Mouse (Mus musculus): ENCODE data around the gene Rfc1. TPM values are rescaled to one million over a fixed set of nuclear protein-coding genes. Genes with fewer than 3 reads are reported as not detected.

Gene Rfc1
- polyA plus RNA-seq, 1 experiment from 2014 or later: 50.2 TPM

DNA sequence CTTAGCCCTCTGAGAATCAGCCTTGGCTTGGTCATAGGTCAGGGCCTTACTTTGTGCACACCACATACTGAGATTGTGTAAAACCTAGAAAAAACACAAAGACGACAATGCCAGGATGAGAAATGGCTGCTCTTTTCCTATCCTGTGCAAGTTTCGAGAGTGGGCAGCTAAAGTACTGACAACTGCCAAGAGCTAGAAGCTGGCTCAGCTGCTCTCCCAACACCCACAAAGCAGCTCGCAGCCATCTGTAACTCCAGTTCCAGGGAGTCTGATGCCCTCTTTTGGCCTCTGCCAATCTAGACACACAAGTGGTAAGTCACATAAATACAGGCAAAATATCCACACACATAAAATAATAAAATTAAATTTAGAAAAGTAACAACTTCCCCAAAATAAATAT, 61.5 kb downstream of the Rfc1 start:
- in situ Hi-C loops (cut with MboI; ENCODE audit: low pct_unique_long_range_greater_than_20kb): no loop called here
- ChIA-PET POLR2A (interaction anchor here (1.9 kb wide), 1 partner anchor 10 kb away, joined by 4 read pairs; no protein-coding TSS in a partner anchor), CTCF (interaction anchor here (0.9 to 1.3 kb wide), 3 partner anchors 8 to 270 kb away, joined by 3 to 4 read pairs (median 3); no protein-coding TSS in a partner anchor)
- DNase-seq (ENCODE audit: low read depth, low spot score) (no peak), ATAC-seq (no peak)
- TF ChIP-seq CTCF (IDR thresholded peaks at IDR 0.05): no peak
- H3K27me3 ChIP-seq: no peaks in the 10 kb centered on the region

DNA sequence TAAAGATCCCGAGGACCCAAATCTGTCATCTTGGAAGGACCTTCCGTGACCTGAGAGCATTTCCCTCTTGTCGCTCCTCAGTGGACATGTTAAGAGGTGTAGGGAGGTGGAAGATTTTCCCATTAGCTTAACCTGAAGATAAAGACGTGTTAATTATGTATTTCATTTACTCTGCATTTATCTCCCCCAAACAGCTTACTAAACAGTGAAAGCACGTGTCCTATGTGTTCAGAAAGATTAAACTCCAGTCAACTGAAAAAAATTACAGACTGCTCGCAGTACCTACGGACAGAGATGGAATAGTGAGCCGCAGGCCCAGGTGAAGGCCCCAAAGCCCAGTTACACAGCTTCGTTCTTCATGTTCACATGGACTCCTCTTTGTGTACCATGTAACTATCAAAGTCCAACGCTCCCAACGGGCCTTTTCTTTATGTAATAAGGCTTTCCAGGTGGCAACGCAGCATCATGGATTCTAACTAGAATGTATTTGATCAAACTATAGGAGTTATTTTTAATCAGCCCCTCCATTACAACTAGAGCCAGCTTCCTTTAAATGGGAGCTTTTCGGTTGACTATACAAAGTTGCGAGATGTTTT, 77.5 kb downstream of the Rfc1 start:
- DNase-seq (ENCODE audit: low read depth, low spot score): no peak
- CTCF ChIA-PET: interaction anchor here (1.0 to 2.7 kb wide), 4 partner anchors 15 to 374 kb away, joined by 4 to 8 read pairs (median 6); no protein-coding TSS in a partner anchor
- no peak for TF ChIP-seq CTCF (IDR thresholded peaks at IDR 0.05)
- POLR2A ChIA-PET: interaction anchor here (0.8 to 1.3 kb wide), 2 partner anchors 11 to 18 kb away, joined by 3 to 4 read pairs; no protein-coding TSS in a partner anchor
- no peak for ATAC-seq
- H3K27me3 ChIP-seq: no peaks in the 10 kb centered on the region
- in situ Hi-C loops (cut with MboI; ENCODE audit: low pct_unique_long_range_greater_than_20kb): no loop called here

DNA sequence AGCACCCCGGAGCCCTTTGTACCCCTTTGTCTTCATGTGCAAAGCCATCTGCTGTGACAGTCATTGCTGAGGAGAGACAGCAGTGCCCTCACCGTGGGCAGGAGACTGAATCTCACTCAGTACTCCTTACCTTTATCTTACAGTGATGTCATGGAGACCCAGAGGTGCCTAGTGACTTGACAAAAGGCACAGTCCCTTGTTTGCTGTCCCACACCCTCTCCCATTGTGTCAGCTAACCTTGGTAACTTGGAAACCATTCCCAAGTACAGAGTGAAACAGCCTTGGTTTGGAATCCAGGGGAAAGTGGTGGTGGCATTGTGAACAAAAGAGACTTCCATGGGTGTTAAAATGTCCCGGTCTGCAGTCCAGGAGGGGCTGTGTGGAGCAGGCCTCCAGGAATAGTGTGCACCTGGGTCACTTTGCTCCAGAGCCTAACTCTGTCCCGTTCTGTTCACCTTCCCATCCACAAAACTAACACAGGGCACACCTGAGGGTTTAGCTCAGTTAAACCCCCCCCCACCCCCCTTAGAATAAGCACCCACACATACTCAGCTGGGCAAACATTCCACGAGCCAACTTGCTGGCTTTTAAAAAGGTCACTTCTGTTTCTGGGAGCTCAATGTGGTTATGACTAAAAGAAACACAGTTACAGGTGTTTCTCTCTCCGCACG, 85.2 kb downstream of the Rfc1 start:
- ATAC-seq: no peak
- in situ Hi-C loops (cut with MboI; ENCODE audit: low pct_unique_long_range_greater_than_20kb): no loop called here
- ChIA-PET POLR2A (interaction anchor here (1.0 kb wide), 1 partner anchor 17 kb away, joined by 4 read pairs; no protein-coding TSS in a partner anchor), CTCF (interaction anchor here (1.4 kb wide), 1 partner anchor 13 kb away, joined by 3 read pairs; no protein-coding TSS in a partner anchor)
- no peak for DNase-seq (ENCODE audit: low read depth, low spot score)
- no peaks in the 10 kb centered on the region for H3K27me3 ChIP-seq
- TF ChIP-seq CTCF (IDR thresholded peaks at IDR 0.05): no peak

DNA sequence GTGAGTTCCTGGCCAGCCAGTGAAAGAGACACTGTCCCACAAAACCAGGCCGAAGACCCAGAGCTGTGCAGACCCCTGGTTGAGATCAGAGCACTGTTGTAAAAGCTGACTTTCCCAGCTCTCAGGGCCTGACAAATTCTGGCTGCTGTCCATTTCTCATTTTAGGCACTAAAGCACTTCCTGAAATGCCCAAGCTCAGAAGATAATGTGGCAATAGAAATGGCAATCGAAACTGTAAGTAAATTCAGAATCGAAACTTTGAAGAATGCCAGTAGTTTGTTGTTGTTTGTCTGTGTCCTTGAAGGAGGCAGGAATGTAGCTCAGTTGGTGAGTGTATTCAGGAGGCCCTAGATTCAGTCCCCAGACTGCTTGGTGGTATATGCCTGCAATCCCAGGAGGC, 88.2 kb downstream of the Rfc1 start:
- TF ChIP-seq CTCF (IDR thresholded peaks at IDR 0.05): no peak
- in situ Hi-C loops (cut with MboI; ENCODE audit: low pct_unique_long_range_greater_than_20kb): no loop called here
- ATAC-seq (no peak), DNase-seq (ENCODE audit: low read depth, low spot score) (no peak)
- POLR2A ChIA-PET: no interaction called here
- no peaks in the 10 kb centered on the region for H3K27me3 ChIP-seq
- CTCF ChIA-PET: interaction anchor here (0.9 kb wide), 1 partner anchor 9 kb away, joined by 3 read pairs; no protein-coding TSS in a partner anchor

DNA sequence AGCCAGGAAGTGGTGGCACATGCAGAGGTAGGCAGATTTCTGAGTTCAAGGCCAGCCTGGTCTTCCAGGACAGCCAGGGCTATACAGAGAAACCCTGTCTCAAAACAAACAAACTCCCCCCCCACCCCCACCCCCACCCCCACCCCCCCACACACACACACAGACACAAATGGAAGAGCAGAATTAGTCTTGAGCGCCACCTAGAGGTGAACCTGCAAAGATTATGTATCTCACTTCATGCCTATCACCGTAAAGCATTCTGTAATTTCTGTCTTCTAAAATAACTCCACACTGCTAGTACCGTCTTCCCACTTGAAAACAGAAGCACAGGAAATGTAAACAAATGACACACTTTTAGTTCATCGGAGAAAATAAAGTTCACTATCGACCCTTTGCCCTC, 92.7 kb downstream of the Rfc1 start:
- ChIA-PET CTCF (interaction anchor here (0.7 to 1.1 kb wide), 4 partner anchors 12 to 239 kb away, joined by 3 to 7 read pairs (median 4); no protein-coding TSS in a partner anchor), POLR2A (no interaction called here)
- no peaks in the 10 kb centered on the region for H3K27me3 ChIP-seq
- no peak for DNase-seq (ENCODE audit: low read depth, low spot score)
- TF ChIP-seq CTCF (IDR thresholded peaks at IDR 0.05): no peak
- ATAC-seq: no peak
- in situ Hi-C loops (cut with MboI; ENCODE audit: low pct_unique_long_range_greater_than_20kb): no loop called here

DNA sequence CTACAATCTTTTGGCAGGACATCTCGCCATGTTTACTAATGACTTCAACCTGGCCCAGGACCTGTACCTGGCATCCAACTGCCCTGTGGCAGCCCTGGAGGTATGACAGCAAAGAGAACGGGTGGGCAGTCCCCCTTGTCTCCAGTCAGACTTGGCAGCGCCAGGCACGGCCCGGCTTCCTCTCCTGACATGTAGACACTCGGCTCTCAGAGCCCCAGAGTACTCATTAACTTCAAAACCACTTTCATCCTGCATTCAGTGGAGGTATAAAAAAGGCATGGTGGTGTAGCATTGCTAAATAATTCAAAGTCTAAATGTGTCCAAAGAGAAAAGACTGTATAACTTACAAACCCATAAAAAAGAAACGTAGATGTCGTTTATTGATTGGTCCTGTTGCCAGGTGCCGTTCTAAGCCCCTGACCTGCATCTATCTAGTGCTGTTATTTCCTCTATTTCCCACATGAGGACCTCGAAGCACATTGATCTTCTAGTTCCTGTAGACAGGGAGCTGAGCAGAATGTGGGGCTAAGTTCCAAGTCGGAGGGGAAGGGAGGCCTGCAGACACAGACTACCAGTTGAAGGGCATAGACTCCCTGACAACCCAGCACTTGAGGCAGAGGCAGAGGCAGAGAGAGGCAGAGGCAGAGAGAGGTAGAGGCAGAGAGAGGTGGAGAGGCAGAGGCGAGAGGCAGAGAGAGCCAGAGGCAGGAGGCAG, 104.0 kb downstream of the Rfc1 start:
- TF ChIP-seq CTCF (IDR thresholded peaks at IDR 0.05): no peak
- CTCF ChIA-PET: no interaction called here
- ATAC-seq (no peak), DNase-seq (ENCODE audit: low read depth, low spot score) (no peak)
- no peaks in the 10 kb centered on the region for H3K27me3 ChIP-seq
- in situ Hi-C loops (cut with MboI; ENCODE audit: low pct_unique_long_range_greater_than_20kb): no loop called here
- POLR2A ChIA-PET: no interaction called here

DNA sequence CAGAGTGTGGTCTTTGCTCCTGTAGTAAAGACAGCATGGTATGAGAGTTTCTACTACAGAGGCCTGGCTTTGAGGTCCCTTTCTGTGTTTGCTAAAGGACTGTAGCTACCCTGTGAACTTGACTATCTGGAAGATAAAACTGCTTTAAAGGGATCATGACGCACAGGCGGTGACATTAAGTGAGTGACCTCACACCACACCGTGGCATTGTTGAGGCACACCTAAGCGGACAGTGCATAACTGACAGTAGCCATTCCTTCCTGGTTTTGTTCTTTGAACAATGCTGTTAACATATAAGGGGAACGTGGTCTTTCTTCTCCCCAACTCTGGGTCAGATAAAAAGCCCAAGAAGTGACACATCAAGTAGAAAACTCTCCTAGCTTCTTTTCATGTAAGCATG, 111.4 kb downstream of the Rfc1 start:
- CTCF ChIA-PET: interaction anchor here (1.5 to 2.2 kb wide), 2 partner anchors 9 to 10 kb away, joined by 3 to 8 read pairs; no protein-coding TSS in a partner anchor
- no peaks in the 10 kb centered on the region for H3K27me3 ChIP-seq
- TF ChIP-seq CTCF (IDR thresholded peaks at IDR 0.05): no peak
- in situ Hi-C loops (cut with MboI; ENCODE audit: low pct_unique_long_range_greater_than_20kb): no loop called here
- POLR2A ChIA-PET: no interaction called here
- DNase-seq (ENCODE audit: low read depth, low spot score) (no peak), ATAC-seq (no peak)

DNA sequence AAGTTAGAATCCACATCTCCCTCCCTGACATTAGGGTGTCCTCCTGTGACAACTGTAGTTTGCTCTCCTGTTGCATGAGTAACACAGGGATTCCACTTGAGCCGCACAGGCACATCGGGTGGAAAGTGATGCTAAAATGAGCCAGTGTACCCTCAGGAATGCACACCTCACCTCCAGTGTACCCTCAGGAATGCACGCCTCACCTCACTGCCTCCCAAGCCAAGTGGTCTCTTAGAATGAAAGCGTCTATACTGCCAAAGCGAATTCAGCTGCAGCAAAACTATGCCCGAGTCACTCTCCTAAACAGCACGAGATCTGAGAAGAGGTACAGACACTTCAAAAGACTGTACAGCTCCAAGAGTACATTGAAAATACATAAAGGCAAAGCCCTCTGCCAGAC, 114.4 kb downstream of the Rfc1 start:
- ChIA-PET CTCF (interaction anchor here (1.8 kb wide), 1 partner anchor 9 kb away, joined by 6 read pairs; no protein-coding TSS in a partner anchor), POLR2A (no interaction called here)
- ATAC-seq (no peak), DNase-seq (ENCODE audit: low read depth, low spot score) (no peak)
- no peaks in the 10 kb centered on the region for H3K27me3 ChIP-seq
- in situ Hi-C loops (cut with MboI; ENCODE audit: low pct_unique_long_range_greater_than_20kb): no loop called here
- no peak for TF ChIP-seq CTCF (IDR thresholded peaks at IDR 0.05)

DNA sequence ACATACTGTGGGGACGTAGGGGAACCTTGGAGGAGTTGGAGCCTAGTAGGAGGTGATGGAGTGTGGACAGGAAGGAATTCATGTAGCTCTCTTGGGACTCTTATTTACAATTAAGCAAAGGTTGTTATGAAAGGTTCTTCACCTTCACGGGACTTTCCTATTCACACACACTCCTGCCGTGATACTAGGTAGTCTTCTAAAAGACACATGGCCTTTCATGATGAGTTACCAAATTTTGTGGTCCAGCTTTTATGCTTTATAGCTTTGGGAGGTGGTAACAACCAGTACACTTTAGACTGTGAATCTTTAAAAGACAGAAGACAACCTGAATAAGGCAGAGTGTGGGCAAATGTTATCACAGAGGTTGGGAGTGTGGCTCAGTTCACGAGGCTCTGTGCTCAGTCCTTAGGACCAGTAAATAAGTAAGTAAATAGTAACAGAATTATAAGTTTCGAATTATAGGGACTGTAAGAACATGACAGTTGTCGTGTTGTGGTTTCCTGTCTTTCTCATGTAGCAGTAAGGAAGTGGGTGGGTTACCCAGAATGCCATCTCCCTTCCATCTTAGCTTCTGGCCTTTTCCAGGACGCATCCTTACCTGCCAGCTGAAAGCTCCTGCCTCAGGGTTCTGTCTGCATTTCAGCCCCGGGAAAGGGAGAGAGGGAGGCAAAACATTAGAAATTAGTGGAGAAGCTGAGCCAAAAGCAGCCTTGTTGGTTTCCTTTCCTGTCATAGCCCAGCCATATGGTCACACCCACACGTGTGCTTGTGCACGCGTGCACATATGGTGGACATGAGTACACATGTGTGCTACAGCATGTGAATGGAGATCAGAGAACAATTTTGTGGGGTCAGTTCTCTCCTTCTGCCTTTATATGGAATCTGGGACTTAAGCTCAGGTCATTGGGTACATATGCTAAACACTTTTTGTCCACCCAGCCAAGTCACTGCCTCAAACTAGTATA, 117.9 kb downstream of the Rfc1 start:
- in situ Hi-C loops (cut with MboI; ENCODE audit: low pct_unique_long_range_greater_than_20kb): no loop called here
- POLR2A ChIA-PET: no interaction called here

More for the DNA sequence above, 117.9 kb downstream of the Rfc1 start:
- no peak for TF ChIP-seq CTCF (IDR thresholded peaks at IDR 0.05)
- CTCF ChIA-PET: interaction anchor here (0.9 to 1.6 kb wide), 4 partner anchors 20 to 217 kb away, joined by 3 to 6 read pairs (median 4); no protein-coding TSS in a partner anchor
- no peaks in the 10 kb centered on the region for H3K27me3 ChIP-seq
- DNase-seq (ENCODE audit: low read depth, low spot score): no peak
- ATAC-seq: no peak

Data from Patski (cell line).